In genomic region chr10:5056243-5056735, GRCm38 (mm10) we compare ENCODE assay signal across 24 mouse cellular contexts. TPM values are rescaled to one million over a fixed set of nuclear protein-coding genes. Genes with fewer than 3 reads are reported as not detected.
DNase-seq lines count a peak whose midpoint lies in the region; ATAC-seq and TF ChIP-seq lines count a peak whose summit lies in the region.
"Had no signal": no experiment of that assay in that cellular context is flagged by ENCODE, and none has a peak within 500 bp of the region (broad histone marks: within the 10 kb centered on the region; RNA-seq: fewer than 3 reads in every experiment).

No protein-coding gene starts in this region.

- H3K27ac ChIP-seq in hindbrain, embryonic 15.5 days (replicated peaks), result no peak overlapping the region
- no peak overlapping the region for H3K27ac ChIP-seq in hindbrain, embryonic 11.5 days (ENCODE audit: low read depth, low read length)
- no peak overlapping the region for H3K27ac ChIP-seq in CH12.LX (ENCODE audit: insufficient read depth, low read depth)
- no peak overlapping the region for H3K27ac ChIP-seq in midbrain, embryonic 12.5 days (replicated peaks)
- H3K27ac ChIP-seq: forebrain, embryonic 15.5 days; kidney, postnatal 0 days; stomach, postnatal 0 days had no signal

- H3K79me2 ChIP-seq in CH12.LX (replicated peaks; ENCODE audit: control insufficient read depth, extremely low read depth, insufficient read depth, poor library complexity, severe bottlenecking) (no peaks in the 10 kb centered on the region), myocyte (ENCODE audit: control insufficient read depth, insufficient read depth) (no peaks in the 10 kb centered on the region)

- no peak overlapping the region for H3K4me2 ChIP-seq in hindbrain, embryonic 15.5 days
- H3K4me2 ChIP-seq in hindbrain, embryonic 11.5 days (replicated peaks; ENCODE audit: low read depth, low read length), result no peak overlapping the region
- peak overlapping the region; percentile 40 for H3K4me2 ChIP-seq in CH12.LX (ENCODE audit: insufficient read depth, low read depth, poor library complexity, severe bottlenecking)
- H3K4me2 ChIP-seq in midbrain, embryonic 12.5 days (replicated peaks), result no peak overlapping the region
- peak overlapping the region; percentile 38 for H3K4me2 ChIP-seq in myocyte (ENCODE audit: low read depth)
- H3K4me2 ChIP-seq: forebrain, embryonic 15.5 days; heart, embryonic 12.5 days had no signal

- no peak overlapping the region for H3K9ac ChIP-seq in hindbrain, embryonic 15.5 days
- H3K9ac ChIP-seq in hindbrain, embryonic 11.5 days (ENCODE audit: low read depth, low read length), result no peak overlapping the region
- no peak overlapping the region for H3K9ac ChIP-seq in CH12.LX (ENCODE audit: insufficient read depth, low read depth)
- H3K9ac ChIP-seq in midbrain, embryonic 12.5 days (replicated peaks), result no peak overlapping the region
- H3K9ac ChIP-seq: forebrain, embryonic 15.5 days; heart, embryonic 12.5 days had no signal

- no peak for DNase-seq in hindbrain, embryonic 11.5 days (ENCODE audit: low spot score)
- no peak for DNase-seq in CH12.LX (ENCODE audit: extremely low read depth)
- DNase-seq in frontal cortex, postnatal 25 days (ENCODE audit: low spot score in 2 of 2), result no peak
- DNase-seq in urinary bladder, adult 18-20 months (ENCODE audit: low spot score in 2 of 2), result no peak
- DNase-seq: adrenal gland, adult 2 months; cerebellum, adult 9-10 months; gastrocnemius, postnatal 25 days; heart, adult 18-20 months; heart, postnatal 10 days; kidney, adult 11 months; left cerebral cortex, postnatal 4 days; lung, postnatal 4 days had no signal

- in situ Hi-C loops in CH12.LX (cut with MboI; ENCODE audit: low pct_ligation_motif_present, low pct_unique_long_range_greater_than_20kb, low sequenced_read_pairs), result no loop called here

- H3ac ChIP-seq in myocyte (ENCODE audit: control insufficient read depth, insufficient read length), result no peak overlapping the region

- TF ChIP-seq POLR2A in CH12.LX (IDR thresholded peaks at IDR 0.05; ENCODE audit: low read depth, low read length), result no peak
- peak; percentile 19 for TF ChIP-seq POLR2A in myocyte (IDR thresholded peaks at IDR 0.05; ENCODE audit: insufficient read length, low read depth)

- H3K36me3 ChIP-seq in hindbrain, embryonic 15.5 days, result peaks cover 10% of the 10 kb centered on the region; the same call in 1 of the 2 replicates
- H3K36me3 ChIP-seq in hindbrain, embryonic 11.5 days (ENCODE audit: control insufficient read depth, insufficient read depth, low read length), result no peaks in the 10 kb centered on the region
- H3K36me3 ChIP-seq in CH12.LX (replicated peaks in 1 of 2; ENCODE audit: control insufficient read depth in 1 of 2, insufficient read depth in 1 of 2, low read length in 1 of 2), result peaks cover 0 to 27% of the 10 kb centered on the region in 2 experiments
- H3K36me3 ChIP-seq in midbrain, embryonic 12.5 days, result no peaks in the 10 kb centered on the region
- peaks cover 43% of the 10 kb centered on the region for H3K36me3 ChIP-seq in myocyte (ENCODE audit: control insufficient read depth, insufficient read depth)
- H3K36me3 ChIP-seq: forebrain, embryonic 15.5 days had no signal

- no peaks in the 10 kb centered on the region for H3K9me3 ChIP-seq in hindbrain, embryonic 15.5 days
- H3K9me3 ChIP-seq in hindbrain, embryonic 11.5 days (ENCODE audit: control insufficient read depth, low read length), result no peaks in the 10 kb centered on the region
- H3K9me3 ChIP-seq in CH12.LX (replicated peaks; ENCODE audit: low read length), result no peaks in the 10 kb centered on the region
- no peaks in the 10 kb centered on the region for H3K9me3 ChIP-seq in midbrain, embryonic 12.5 days
- H3K9me3 ChIP-seq: forebrain, embryonic 15.5 days; G1E; heart, embryonic 12.5 days had no signal

- no peak overlapping the region for H3K4me3 ChIP-seq in hindbrain, embryonic 15.5 days
- no peak overlapping the region for H3K4me3 ChIP-seq in hindbrain, embryonic 11.5 days (ENCODE audit: low read depth, low read length)
- H3K4me3 ChIP-seq in CH12.LX (replicated peaks in 1 of 3; ENCODE audit: low read depth in 2 of 3, low read length in 2 of 3, poor library complexity in 1 of 3), result no peak overlapping the region
- H3K4me3 ChIP-seq in midbrain, embryonic 12.5 days, result no peak overlapping the region
- H3K4me3 ChIP-seq in myocyte, result no peak overlapping the region
- H3K4me3 ChIP-seq: forebrain, embryonic 15.5 days; heart, embryonic 12.5 days had no signal

- peak; percentile 75 for TF ChIP-seq EP300 in CH12.LX (IDR thresholded peaks at IDR 0.05; ENCODE audit: low read length)

- ATAC-seq in hindbrain, embryonic 15.5 days (ENCODE audit: low FRiP score, low read depth), result 0 out of 2 replicates have a peak, but pooled peaks have one; percentile 48
- ATAC-seq in hindbrain, embryonic 11.5 days (ENCODE audit: low FRiP score), result no peak
- peak; percentile 70 for ATAC-seq in midbrain, embryonic 12.5 days (ENCODE audit: low FRiP score, low read depth)
- ATAC-seq: forebrain, embryonic 15.5 days had no signal

- dilution Hi-C loops in CH12.LX (cut with MboI; ENCODE audit: extremely low pct_ligation_motif_present, extremely low pct_unique_long_range_greater_than_20kb, low sequenced_read_pairs), result no loop called here

- no peak for TF ChIP-seq RAD21 in CH12.LX (IDR thresholded peaks at IDR 0.05; ENCODE audit: low read depth, low read length)

- WGBS in hindbrain, embryonic 15.5 days, result 44% methylated on average over 10 of the region's 10 CpGs
- 63% methylated on average over 10 of the region's 10 CpGs for WGBS in hindbrain, embryonic 11.5 days
- WGBS in midbrain, embryonic 12.5 days, result 36% methylated on average over 10 of the region's 10 CpGs

- H3K4me1 ChIP-seq in hindbrain, embryonic 15.5 days (replicated peaks), result no peaks in the 10 kb centered on the region
- no peaks in the 10 kb centered on the region for H3K4me1 ChIP-seq in hindbrain, embryonic 11.5 days (replicated peaks; ENCODE audit: control insufficient read depth, insufficient read depth, low read length)
- no peaks in the 10 kb centered on the region for H3K4me1 ChIP-seq in CH12.LX (ENCODE audit: control insufficient read depth in 1 of 2, insufficient read depth in 2 of 2)
- peaks cover 6% of the 10 kb centered on the region; the same call in 1 of the 2 replicates for H3K4me1 ChIP-seq in midbrain, embryonic 12.5 days
- H3K4me1 ChIP-seq: forebrain, embryonic 15.5 days had no signal

- H3K27me3 ChIP-seq in hindbrain, embryonic 15.5 days, result no peaks in the 10 kb centered on the region
- H3K27me3 ChIP-seq in hindbrain, embryonic 11.5 days (ENCODE audit: control insufficient read depth, insufficient read depth, low read length), result no peaks in the 10 kb centered on the region
- H3K27me3 ChIP-seq in CH12.LX (replicated peaks), result no peaks in the 10 kb centered on the region
- peaks cover 15% of the 10 kb centered on the region for H3K27me3 ChIP-seq in midbrain, embryonic 12.5 days
- H3K27me3 ChIP-seq in myocyte (ENCODE audit: control insufficient read depth, insufficient read depth, insufficient read length), result no peaks in the 10 kb centered on the region
- H3K27me3 ChIP-seq: forebrain, embryonic 15.5 days; heart, embryonic 12.5 days had no signal

- TF ChIP-seq CTCF in CH12.LX (conservative IDR thresholded peaks at IDR 0.05 in 1 of 2, IDR thresholded peaks at IDR 0.05 in 1 of 2; ENCODE audit: low read depth in 2 of 2, low read length in 2 of 2), result no peak

TF ChIP-seq in CH12.LX, 34 proteins besides CTCF, POLR2A, EP300 and RAD21:
- no peak for TF ChIP-seq PAX5 (IDR thresholded peaks at IDR 0.05; ENCODE audit: low read length)
- TF ChIP-seq IRF4 (IDR thresholded peaks at IDR 0.05; ENCODE audit: low read depth, low read length), result peak; percentile 84
- TF ChIP-seq BHLHE40 (IDR thresholded peaks at IDR 0.05; ENCODE audit: low read depth, low read length), result peak; percentile 28; the same call in 1 of the 2 replicates
- peak; percentile 79 for TF ChIP-seq JUND (conservative IDR thresholded peaks at IDR 0.05; ENCODE audit: low read depth, low read length)
- TF ChIP-seq ELF1 (IDR thresholded peaks at IDR 0.05; ENCODE audit: low read depth, low read length), result peak; percentile 65
- no peak for TF ChIP-seq ZKSCAN1 (IDR thresholded peaks at IDR 0.05; ENCODE audit: borderline replicate concordance, low read depth, low read length)
- TF ChIP-seq ETS1 (conservative IDR thresholded peaks at IDR 0.05; ENCODE audit: low read depth, low read length), result 0 out of 2 replicates have a peak, but pooled peaks have one; percentile 10
- peak; percentile 60; the same call in 1 of the 2 replicates for TF ChIP-seq JUN (IDR thresholded peaks at IDR 0.05; ENCODE audit: insufficient read depth, low read depth, low read length)
- peak; percentile 44; the same call in 1 of the 2 replicates for TF ChIP-seq TCF12 (IDR thresholded peaks at IDR 0.05; ENCODE audit: low read depth, low read length)
- TF ChIP-seq SIN3A (IDR thresholded peaks at IDR 0.05; ENCODE audit: low read length), result 0 out of 2 replicates have a peak, but pooled peaks have one; percentile 33

TF ChIP-seq in myocyte, 11 proteins besides CTCF, POLR2A, EP300 and RAD21:
- TF ChIP-seq MAX (IDR thresholded peaks at IDR 0.05; ENCODE audit: low read depth) (no peak), MYOG (IDR thresholded peaks at IDR 0.05; ENCODE audit: control insufficient read depth in 1 of 3, insufficient read depth in 1 of 3, insufficient read length in 2 of 3, low read depth in 2 of 3) (peak; percentile 61 to 97 (median 95)), MYOD1 (IDR thresholded peaks at IDR 0.05; ENCODE audit: control insufficient read depth in 1 of 3, insufficient read length in 2 of 3, low read depth in 2 of 3) (peak; percentile 92 to 99 (median 98)), TCF12 (IDR thresholded peaks at IDR 0.05; ENCODE audit: insufficient read depth, poor library complexity, severe bottlenecking) (peak; percentile 97), USF1 (IDR thresholded peaks at IDR 0.05; ENCODE audit: low read depth) (peak; percentile 32), TCF3 (IDR thresholded peaks at IDR 0.05; ENCODE audit: insufficient read length, low read depth) (peak; percentile 96), E2F4 (IDR thresholded peaks at IDR 0.05; ENCODE audit: insufficient read depth) (no peak)

RNA-seq across cellular contexts. Expression of gene Gm10097, which starts 12.7 kb away (rescaled TPM):
- 0.10 and 0.14 TPM in 2 replicates for polyA plus RNA-seq in hindbrain, embryonic 15.5 days (2015; fragmentation: Nextera tagmentation; extraction: Ambion mirVana)
- polyA plus RNA-seq in hindbrain, embryonic 11.5 days (2014; fragmentation: Nextera tagmentation; extraction: Ambion mirVana), result 0.11 TPM in 1 of 2 replicates, not detected in the other
- total RNA-seq in CH12.LX (2012; rRNA removed) (not detected in 2 replicates), CH12.LX (2014; rRNA removed) (not detected in 2 replicates)
- polyA plus RNA-seq in CH12.LX (2012; ENCODE audit: insufficient read length, low read depth) (not detected in 2 replicates), myocyte (2012; fragmentation: generic; extraction: Trizol) (0.04 TPM)
- polyA plus RNA-seq in midbrain, embryonic 12.5 days (2016; fragmentation: Nextera tagmentation; extraction: Ambion mirVana), result 0.08 TPM in 1 of 2 replicates, not detected in the other
- total RNA-seq: adrenal gland, adult 2 months; layer of hippocampus, postnatal 10 days; left cerebral cortex, adult 8-10 months; left cerebral cortex, postnatal 4 days; liver, adult 2 months; megakaryocyte-erythroid progenitor cell, adult 5-6 weeks had no signal
- polyA plus RNA-seq: adrenal gland, adult 2 months; G1E; kidney, postnatal 0 days; liver, adult 2 months had no signal

Comparison
In these comparisons a context has a peak if more than half of its experiments do, and no peak if none do; other contexts are left out.
1. H3K4me2 ChIP-seq: peak in CH12.LX (single experiment) and myocyte (single experiment); none in hindbrain, embryonic 15.5 days (single experiment), hindbrain, embryonic 11.5 days (single experiment) and midbrain, embryonic 12.5 days (single experiment).